Mouse (Mus musculus): ENCODE results near the gene Slc38a9.
"Not testable (repeated sequence)": the region's sequence is repeated elsewhere in the genome, so short reads cannot be mapped to it uniquely, and the experiment has no call there.

Slc38a9 gene

DNA sequence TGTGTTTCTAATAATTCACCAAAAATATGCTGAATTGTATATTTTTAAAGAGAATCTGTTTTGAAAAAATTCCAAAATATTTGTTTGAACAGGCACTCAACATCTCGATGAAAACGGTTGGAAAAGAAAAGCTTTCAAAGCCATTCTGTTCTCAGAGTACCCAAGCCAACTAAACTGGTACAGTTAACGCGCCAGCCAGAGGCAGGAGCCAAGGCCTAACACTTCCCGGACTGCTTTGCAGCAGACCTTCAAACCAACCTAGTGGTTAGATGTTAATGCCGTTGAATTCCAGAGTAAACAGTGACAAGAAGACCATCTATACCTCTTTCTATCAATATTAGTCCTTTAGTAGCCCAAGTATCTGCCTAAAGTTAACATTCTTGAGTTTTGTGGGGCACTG is 23.4 kb downstream of the Slc38a9 start:
- no peak for DNase-seq (ENCODE audit: low spot score)

GRCm38 (mm10) chr13:112686155-112686554 is 25.6 kb downstream of the Slc38a9 start:
- DNase-seq (ENCODE audit: low spot score): no peak

DNA sequence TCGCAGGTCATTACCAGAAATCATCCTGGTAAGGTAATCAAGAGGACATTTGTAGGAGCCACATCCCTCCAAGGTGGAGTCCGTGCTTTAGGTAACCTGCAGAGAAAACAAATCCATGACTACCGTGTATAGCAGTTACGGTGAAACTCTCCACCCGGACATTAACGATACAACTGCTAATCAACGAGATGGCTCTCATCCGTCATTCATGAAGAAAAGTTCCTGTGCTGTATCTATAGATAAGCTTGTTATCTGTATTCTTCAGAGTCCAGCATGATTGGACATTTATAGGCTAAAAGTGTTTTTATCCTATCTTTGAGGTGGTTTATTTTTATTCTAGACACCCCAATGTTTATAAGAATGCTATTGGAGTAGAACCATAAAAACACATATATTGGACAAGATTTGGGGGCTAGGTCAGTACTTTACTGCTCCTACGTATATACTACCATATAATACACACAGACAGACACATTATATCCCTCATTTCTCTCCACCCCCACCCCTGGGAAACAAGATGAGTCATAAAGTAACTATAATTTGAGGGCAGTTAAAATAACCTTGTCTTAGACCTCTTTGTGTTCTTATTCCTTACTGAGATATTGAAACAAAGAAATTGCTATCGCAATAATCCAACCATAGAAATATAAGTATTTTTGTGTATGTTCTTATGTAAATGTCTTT is 32.5 kb downstream of the Slc38a9 start:
- no peak for DNase-seq (ENCODE audit: low spot score)

DNA sequence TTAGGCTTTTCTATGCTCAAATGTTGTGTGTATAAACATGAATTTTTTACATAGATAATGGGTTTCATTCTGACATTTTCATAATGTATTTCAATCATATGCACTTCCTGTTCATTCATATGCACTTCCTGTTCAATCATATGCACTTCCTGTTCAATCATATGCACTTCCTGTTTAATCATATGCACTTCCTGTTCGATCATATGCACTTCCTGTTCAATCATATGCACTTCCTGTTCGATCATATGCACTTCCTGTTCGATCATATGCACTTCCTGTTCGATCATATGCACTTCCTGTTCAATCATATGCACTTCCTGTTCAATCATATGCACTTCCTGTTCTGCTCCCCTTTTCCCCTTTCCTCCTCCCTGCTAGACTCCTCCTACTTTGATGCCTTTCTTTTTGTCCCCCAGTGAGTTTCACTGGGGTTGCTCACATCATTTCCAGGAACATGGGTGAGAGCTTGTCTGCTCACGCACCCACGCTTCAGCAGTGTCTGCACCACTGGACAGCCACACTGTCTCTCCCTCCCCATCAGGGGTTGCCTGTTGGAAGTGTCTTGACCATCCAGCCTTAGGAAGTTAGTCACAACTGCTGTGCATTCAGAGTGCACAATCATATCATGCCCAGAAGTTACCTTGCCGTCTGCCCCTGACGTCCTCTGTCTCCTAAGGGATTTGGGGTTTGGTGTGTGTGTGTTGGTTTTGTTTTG is 35.1 kb downstream of the Slc38a9 start:
- no peak for DNase-seq (ENCODE audit: low spot score)

- DNase-seq (ENCODE audit: low spot score): no peak
These were observed 40.7 kb downstream of the Slc38a9 start for GRCm38 (mm10) chr13:112701256-112701655.

DNA sequence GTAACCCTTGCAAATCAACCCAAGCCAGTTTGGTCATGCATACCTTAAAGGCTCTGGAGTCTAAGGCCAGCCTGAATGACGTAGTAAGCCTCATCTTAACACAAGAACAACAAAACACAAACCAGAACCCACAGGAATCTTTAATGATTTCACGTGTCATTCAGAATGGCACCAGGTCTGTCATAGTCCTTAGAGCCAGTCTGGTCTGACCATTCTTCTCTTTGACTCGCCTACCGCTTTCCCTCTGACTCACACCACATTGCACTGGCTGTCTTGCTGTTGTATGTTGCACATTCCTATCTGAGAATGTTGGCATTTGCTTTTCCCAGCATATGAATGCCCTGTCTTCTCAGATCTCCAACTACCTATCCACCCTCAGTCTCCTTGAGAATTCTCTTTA is 45.8 kb downstream of the Slc38a9 start:
- DNase-seq (ENCODE audit: low spot score): no peak

DNA sequence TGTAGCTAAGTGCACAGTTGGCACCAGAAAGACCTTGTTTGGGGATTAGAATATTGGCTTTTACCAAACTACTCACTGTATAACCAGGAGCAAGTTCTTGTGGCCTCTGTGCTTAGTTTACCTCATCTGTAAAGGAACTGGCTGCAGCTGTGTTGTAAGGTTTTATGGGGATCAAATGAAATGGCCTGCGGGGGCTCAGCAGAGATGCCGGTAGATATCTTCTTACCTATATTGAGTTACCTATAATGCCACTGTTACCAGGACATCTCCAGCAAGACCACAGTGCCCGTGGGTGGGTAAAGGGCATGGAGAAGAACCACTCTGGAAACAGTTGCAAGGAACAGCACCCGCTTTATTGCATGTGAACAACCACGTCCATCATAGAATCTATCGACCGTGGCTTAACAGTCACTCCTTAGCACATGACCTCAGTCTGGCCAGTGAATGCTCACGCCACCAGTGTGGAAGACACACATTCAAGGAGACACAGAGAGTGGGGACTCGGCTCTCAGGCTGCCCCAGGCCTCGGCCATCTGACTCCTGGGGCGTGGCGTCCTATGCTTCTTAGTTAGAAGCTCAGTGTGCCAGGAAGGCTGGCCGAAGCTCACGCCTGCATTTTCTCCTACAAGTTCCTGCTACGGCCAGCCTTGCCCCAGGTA is 59.7 kb downstream of the Slc38a9 start:
- DNase-seq (ENCODE audit: low spot score): no peak

- DNase-seq (ENCODE audit: low spot score): no peak
These were observed 61.6 kb downstream of the Slc38a9 start for GRCm38 (mm10) chr13:112721946-112722729.

GRCm38 (mm10) chr13:112724260-112724659 is 63.7 kb downstream of the Slc38a9 start:
- DNase-seq (ENCODE audit: low spot score): not testable (repeated sequence)

- DNase-seq (ENCODE audit: low spot score): no peak
These were observed 65.5 kb downstream of the Slc38a9 start for GRCm38 (mm10) chr13:112726002-112726401.

- no peak for DNase-seq (ENCODE audit: low spot score)
These were observed 72.8 kb downstream of the Slc38a9 start for GRCm38 (mm10) chr13:112733311-112733710.

- no peak for DNase-seq (ENCODE audit: low spot score)
These were observed 74.6 kb downstream of the Slc38a9 start for GRCm38 (mm10) chr13:112734906-112735713.

GRCm38 (mm10) chr13:112736407-112736806 is 75.9 kb downstream of the Slc38a9 start:
- no peak for DNase-seq (ENCODE audit: low spot score)

DNA sequence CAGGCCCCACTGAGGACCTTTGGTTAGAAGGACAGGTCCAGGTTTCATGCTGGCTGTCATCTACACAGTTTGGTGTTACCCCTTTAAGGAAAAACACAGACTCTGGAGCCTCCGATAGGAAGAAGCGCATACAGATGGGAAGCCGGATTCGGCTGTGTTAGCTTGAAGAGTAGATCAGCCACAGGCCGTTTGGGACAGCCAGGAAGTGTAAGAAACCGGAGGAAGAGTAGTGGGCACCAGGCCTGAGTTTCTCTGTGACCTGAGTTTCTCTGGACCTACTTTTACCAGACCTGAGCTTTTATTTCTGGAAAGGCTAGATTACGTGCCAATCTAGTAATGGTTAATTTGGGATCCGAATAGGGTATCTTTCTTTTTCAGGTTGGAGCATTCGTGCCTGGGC is 76.6 kb downstream of the Slc38a9 start:
- no peak for DNase-seq (ENCODE audit: low spot score)

GRCm38 (mm10) chr13:112738005-112738404 is 77.5 kb downstream of the Slc38a9 start:
- no peak for DNase-seq (ENCODE audit: low spot score)

- no peak for DNase-seq (ENCODE audit: low spot score)
These were observed 79.5 kb downstream of the Slc38a9 start for GRCm38 (mm10) chr13:112740073-112740472.

GRCm38 (mm10) chr13:112742076-112742830 is 81.7 kb downstream of the Slc38a9 start:
- DNase-seq (ENCODE audit: low spot score): no peak

- no peak for DNase-seq (ENCODE audit: low spot score)
These were observed 83.1 kb downstream of the Slc38a9 start for GRCm38 (mm10) chr13:112743647-112744046.

DNA sequence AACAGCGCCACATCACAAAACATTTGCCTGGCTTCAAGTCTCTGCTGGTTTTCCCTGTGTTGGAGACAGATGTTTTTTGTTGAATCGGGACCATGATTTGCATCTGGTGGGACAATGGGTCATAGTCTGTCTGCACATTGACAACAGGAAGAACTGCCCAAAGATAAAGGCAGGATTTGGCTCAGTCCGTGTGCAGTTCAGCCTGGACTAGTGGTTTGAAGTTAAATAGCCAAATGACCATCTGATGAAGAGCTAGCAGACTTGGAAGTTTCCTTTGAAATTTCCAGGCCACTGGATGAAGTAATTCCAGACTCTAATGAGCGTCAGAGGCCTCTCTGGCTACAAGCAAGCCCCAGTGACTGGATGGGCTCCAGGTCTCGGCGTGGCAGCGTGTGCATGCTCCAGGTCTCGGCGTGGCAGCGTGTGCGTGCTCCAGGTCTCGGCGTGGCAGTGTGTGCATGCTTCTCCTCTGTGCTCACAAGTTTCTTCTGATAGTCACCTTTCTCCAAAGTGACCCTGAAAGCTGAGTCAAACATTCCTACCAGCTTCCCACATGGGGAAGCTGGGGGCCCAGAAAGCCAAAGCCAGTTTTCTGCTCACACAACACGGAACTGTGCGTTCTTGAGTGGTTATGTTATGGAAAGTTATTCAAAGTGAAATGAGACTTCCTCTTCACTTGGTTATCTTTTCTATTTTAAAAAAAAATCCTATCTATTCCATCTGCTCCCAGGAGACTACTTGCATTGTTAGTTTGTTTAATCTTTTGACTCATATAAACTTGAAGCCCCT is 83.7 kb downstream of the Slc38a9 start:
- no peak for DNase-seq (ENCODE audit: low spot score)

Data from ovary, postnatal 36 days (tissue).